Mouse (Mus musculus) midbrain, embryonic 11.5 days (tissue): Measurements from ENCODE around the gene Casp14. TPM values are rescaled to one million over a fixed set of nuclear protein-coding genes. Genes with fewer than 3 reads are reported as not detected.

Source experiments
- ATAC-seq: fragments of 200-750 bp; cut with Nextera tagmentation; 2 replicates; pipeline ENCODE4 v1.8.0; 2017; ENCODE audit warnings: moderate TSS enrichment, moderate library complexity; ENCODE audit not compliant: low FRiP score
- DNase-seq: peaks from one replicate; pipeline ENCODE4 v3.0.0; 2015; ENCODE audit warnings: low spot score; ENCODE audit errors: missing footprints
- H3K27ac ChIP-seq: fragments of 300-500 bp; sonication (generic); 2 replicates; pipeline ENCODE4 v1.5.1; 2014; ENCODE audit warnings: low read depth, low read length
- H3K27me3 ChIP-seq: fragments of 300-500 bp; sonication (generic); 2 replicates; pipeline ENCODE4 v1.6.1; 2014; ENCODE audit warnings: mild to moderate bottlenecking, low read length, moderate library complexity, mixed read lengths; ENCODE audit not compliant: control insufficient read depth, insufficient read depth
- H3K36me3 ChIP-seq: fragments of 300-500 bp; sonication (generic); 2 replicates; pipeline ENCODE4 v1.6.1; 2014; ENCODE audit warnings: mild to moderate bottlenecking, low read length, moderate library complexity, mixed read lengths; ENCODE audit not compliant: control insufficient read depth, insufficient read depth
- H3K4me1 ChIP-seq: fragments of 300-500 bp; sonication (generic); 2 replicates; pipeline ENCODE4 v1.6.1; 2014; ENCODE audit warnings: low read length; ENCODE audit not compliant: control insufficient read depth, insufficient read depth
- H3K4me2 ChIP-seq: fragments of 300-500 bp; sonication (generic); 2 replicates; pipeline ENCODE4 v1.6.1; 2014; ENCODE audit warnings: mild to moderate bottlenecking, moderate library complexity
- H3K4me3 ChIP-seq: fragments of 300-500 bp; sonication (generic); 2 replicates; pipeline ENCODE4 v1.5.1; 2014; ENCODE audit warnings: low read depth, low read length
- H3K9ac ChIP-seq: fragments of 300-500 bp; sonication (generic); 2 replicates; pipeline ENCODE4 v1.6.1; 2014; ENCODE audit warnings: low read length
- H3K9me3 ChIP-seq: fragments of 300-500 bp; sonication (generic); 2 replicates; pipeline ENCODE4 v1.6.1; 2016; ENCODE audit warnings: low read length; ENCODE audit not compliant: control insufficient read depth
- WGBS: fragments of 180-500 bp; shearing (Covaris S2); extraction: QIAGEN DNeasy Blood & Tissue Kit; methylation state at CpG from one replicate; pipeline ENCODE4 v1.1.7; 2014; 5-methylcytosine and 5-hydroxymethylcytosine counted together
- polyA plus RNA-seq: library from polyadenylated mRNA; unstranded; fragments of >200 nt; fragmentation: Nextera tagmentation; extraction: Ambion mirVana; gene quantifications from 2 replicates; pipeline ENCODE4 v1.2.1, GENCODE M21; 2014

Casp14 gene
- polyA plus RNA-seq, 1 experiment from 2014 or later, result not detected

DNA sequence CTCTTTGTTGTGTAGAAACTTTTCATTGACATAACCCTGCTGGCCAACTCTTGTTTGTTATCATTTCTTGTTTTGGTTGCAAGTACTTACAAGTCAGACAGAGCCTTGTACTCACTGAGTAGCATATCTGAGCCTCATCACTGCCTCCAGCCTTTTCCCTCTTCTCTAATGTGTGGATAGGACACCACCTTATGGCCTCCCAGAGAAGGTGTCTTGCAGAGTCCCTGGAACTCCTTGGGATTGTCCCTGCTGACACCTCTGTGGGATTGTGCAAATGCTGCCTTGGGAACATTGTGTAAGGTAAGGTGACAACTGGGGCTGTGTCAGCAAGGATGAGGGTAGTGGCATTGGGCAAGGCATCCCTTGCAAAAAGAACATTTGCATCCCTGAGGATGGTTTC is 25.6 kb upstream of the Casp14 start:
- no peak overlapping the region for H3K4me2 ChIP-seq
- ATAC-seq, result no peak

DNA sequence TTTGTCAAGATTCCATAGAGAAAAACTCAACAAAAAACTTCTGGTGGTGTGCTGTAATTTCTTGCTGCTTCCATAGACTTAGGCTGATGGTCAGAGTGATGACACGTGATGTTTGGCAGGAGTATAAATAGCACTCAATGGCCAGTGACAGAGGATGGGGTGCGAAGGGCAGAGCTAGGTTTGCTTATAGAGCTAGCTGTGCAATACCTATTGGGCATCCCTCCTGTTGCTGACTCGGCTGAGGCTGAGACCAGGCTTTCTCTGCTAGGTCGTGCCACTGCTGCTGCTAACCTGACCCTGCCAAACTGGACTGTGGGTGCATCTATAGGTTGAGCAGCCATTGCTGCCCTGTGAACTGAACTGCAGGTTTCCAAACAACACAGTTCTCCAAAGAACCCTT is 21.7 kb upstream of the Casp14 start:
- no peaks in the 10 kb centered on the region for H3K4me1 ChIP-seq
- H3K27ac ChIP-seq, result no peak overlapping the region
- H3K4me3 ChIP-seq, result no peak overlapping the region
- no peaks in the 10 kb centered on the region for H3K36me3 ChIP-seq
- H3K27me3 ChIP-seq, result no peaks in the 10 kb centered on the region
- no peaks in the 10 kb centered on the region for H3K9me3 ChIP-seq
- H3K9ac ChIP-seq, result no peak overlapping the region
- WGBS, result 87% methylated on average over 4 of the region's 4 CpGs
- H3K4me2 ChIP-seq, result no peak overlapping the region
- ATAC-seq (no peak), DNase-seq (no peak)

More for the DNA sequence above, 25.6 kb upstream of the Casp14 start:
- no peaks in the 10 kb centered on the region for H3K9me3 ChIP-seq
- H3K27me3 ChIP-seq, result no peaks in the 10 kb centered on the region
- peaks cover 3% of the 10 kb centered on the region; the same call in 1 of the 2 replicates for H3K4me1 ChIP-seq
- no peak for DNase-seq
- no peak overlapping the region for H3K9ac ChIP-seq
- H3K27ac ChIP-seq, result no peak overlapping the region
- H3K4me3 ChIP-seq, result no peak overlapping the region
- no peaks in the 10 kb centered on the region for H3K36me3 ChIP-seq

DNA sequence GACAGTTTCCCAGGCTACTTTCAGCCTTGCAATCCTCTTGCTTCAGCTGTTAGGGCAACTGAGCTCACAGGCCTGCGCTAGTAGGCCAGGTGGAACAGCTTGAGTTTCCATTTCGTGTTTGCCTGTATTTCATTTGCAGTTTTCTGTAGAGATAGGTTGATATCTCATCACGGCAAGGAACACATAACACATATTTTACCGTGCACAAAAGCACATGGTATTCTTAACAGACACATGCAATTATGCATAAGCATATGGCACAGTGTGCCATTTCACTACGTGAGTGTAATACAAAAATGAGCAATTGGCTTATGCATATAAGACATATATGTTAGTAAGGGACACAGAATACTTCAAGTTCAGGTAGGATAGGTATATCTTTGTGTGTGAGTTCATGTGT is 9.8 kb upstream of the Casp14 start:
- no peak for DNase-seq
- WGBS, result 87% methylated on average over 5 of the region's 5 CpGs

DNA sequence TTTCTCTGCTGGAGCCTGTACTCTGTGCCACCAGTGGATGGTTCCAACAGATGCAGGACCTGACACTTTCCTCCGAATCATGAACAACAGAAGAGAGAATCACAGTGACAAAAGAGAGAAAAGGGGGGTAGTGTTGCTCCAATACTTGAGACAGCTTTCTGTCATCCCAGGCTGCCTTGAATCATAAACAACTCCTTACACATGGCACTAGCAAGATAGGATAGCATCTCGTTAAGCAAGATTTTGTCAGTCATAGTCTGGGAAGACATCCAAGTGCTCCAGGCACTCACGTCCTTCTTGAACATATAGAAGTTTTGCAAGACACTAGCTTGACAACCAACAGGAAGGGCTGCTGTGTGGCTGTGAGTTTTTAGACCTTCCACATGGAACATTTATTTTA is 8.9 kb upstream of the Casp14 start:
- no peak overlapping the region for H3K27ac ChIP-seq
- whole genome bisulfite sequencing, result 78% methylated on average over 3 of the region's 3 CpGs
- DNase-seq (no peak), ATAC-seq (no peak)
- H3K36me3 ChIP-seq, result no peaks in the 10 kb centered on the region
- H3K27me3 ChIP-seq, result no peaks in the 10 kb centered on the region
- H3K9ac ChIP-seq, result no peak overlapping the region
- H3K4me1 ChIP-seq, result no peaks in the 10 kb centered on the region
- no peak overlapping the region for H3K4me3 ChIP-seq
- no peak overlapping the region for H3K4me2 ChIP-seq
- no peaks in the 10 kb centered on the region for H3K9me3 ChIP-seq

More for the DNA sequence above, 9.8 kb upstream of the Casp14 start:
- Histone ChIP-seq H3K4me2 (no peak overlapping the region), H3K4me1 (no peaks in the 10 kb centered on the region), H3K36me3 (no peaks in the 10 kb centered on the region), H3K9me3 (no peaks in the 10 kb centered on the region), H3K27me3 (no peaks in the 10 kb centered on the region), H3K4me3 (no peak overlapping the region), H3K27ac (no peak overlapping the region), H3K9ac (no peak overlapping the region)
- ATAC-seq, result no peak

DNA sequence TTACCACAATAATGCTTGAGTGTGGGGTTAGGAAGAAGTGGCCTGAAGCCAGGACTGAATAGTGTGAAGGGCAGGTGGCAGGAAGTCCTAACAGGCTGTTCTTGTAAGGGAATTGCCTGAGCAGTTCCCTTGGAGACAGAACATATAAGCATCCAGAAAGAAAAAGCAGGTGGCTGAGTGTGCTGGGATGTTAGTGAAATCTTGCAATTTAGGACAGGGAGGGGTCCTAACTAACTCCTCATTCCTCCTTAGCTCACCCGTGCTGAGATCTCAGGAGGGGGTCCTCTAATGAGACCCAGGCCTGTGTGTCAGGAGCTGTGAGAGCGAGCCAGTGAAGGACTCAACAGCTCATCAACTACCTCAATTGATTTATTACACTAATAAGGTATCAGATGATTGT is 5.3 kb upstream of the Casp14 start:
- no peaks in the 10 kb centered on the region for H3K27me3 ChIP-seq
- WGBS, result 49% methylated on average over 2 of the region's 2 CpGs
- no peak overlapping the region for H3K9ac ChIP-seq
- H3K27ac ChIP-seq, result no peak overlapping the region
- no peaks in the 10 kb centered on the region for H3K4me1 ChIP-seq
- DNase-seq (no peak), ATAC-seq (no peak)
- no peaks in the 10 kb centered on the region for H3K9me3 ChIP-seq
- no peak overlapping the region for H3K4me3 ChIP-seq
- no peak overlapping the region for H3K4me2 ChIP-seq
- H3K36me3 ChIP-seq, result no peaks in the 10 kb centered on the region

DNA sequence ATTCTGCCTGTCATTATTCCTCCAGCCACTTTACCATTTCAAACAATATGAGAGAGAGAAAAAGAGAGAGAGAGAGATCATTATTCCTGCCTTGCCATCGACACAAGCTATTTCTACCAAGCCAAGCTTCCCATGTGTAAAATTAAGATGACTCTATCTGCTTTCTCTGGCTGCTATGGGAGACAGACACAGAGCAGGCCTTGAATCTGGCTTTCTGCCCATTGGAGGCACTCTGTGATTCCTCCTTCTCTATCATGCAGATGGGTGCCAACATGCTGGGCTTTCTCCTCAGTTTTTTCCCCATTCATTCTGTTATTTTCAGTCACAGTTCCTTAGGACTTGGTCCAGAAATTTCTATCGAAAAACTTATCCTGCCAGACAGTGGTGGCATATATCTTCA is 4.6 kb upstream of the Casp14 start:
- H3K4me2 ChIP-seq, result no peak overlapping the region
- H3K27ac ChIP-seq, result no peak overlapping the region
- H3K27me3 ChIP-seq, result no peaks in the 10 kb centered on the region
- H3K9me3 ChIP-seq, result no peaks in the 10 kb centered on the region
- no peak overlapping the region for H3K4me3 ChIP-seq
- DNase-seq (no peak), ATAC-seq (no peak)
- WGBS, result 78% methylated on average over 2 of the region's 2 CpGs
- no peaks in the 10 kb centered on the region for H3K36me3 ChIP-seq
- no peak overlapping the region for H3K9ac ChIP-seq
- no peaks in the 10 kb centered on the region for H3K4me1 ChIP-seq

DNA sequence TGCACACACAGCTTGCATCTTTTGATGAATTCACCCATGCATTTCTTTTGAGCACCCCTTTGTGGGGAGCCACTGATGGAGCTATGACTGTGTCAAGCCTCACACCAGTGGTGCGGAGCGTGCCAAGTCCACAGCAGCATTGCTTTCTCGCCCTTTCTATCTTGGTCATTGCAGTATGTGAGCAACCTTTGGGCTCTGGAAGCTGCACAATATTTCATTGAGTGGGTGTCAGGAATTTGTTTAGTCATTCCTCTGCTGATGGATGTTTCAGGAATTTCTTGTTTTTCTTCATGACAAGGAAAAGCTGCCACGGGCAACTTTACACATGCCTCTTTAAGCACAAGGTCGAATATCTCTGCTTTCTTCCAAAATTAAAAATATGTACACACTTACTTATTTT is 3.9 kb upstream of the Casp14 start:
- H3K27me3 ChIP-seq, result no peaks in the 10 kb centered on the region
- no peak overlapping the region for H3K4me2 ChIP-seq
- no peak overlapping the region for H3K27ac ChIP-seq
- WGBS, result 88% methylated on average over 5 of the region's 5 CpGs
- no peaks in the 10 kb centered on the region for H3K4me1 ChIP-seq
- H3K36me3 ChIP-seq, result no peaks in the 10 kb centered on the region
- no peaks in the 10 kb centered on the region for H3K9me3 ChIP-seq
- H3K4me3 ChIP-seq, result no peak overlapping the region
- no peak for DNase-seq
- no peak for ATAC-seq
- H3K9ac ChIP-seq, result no peak overlapping the region

DNA sequence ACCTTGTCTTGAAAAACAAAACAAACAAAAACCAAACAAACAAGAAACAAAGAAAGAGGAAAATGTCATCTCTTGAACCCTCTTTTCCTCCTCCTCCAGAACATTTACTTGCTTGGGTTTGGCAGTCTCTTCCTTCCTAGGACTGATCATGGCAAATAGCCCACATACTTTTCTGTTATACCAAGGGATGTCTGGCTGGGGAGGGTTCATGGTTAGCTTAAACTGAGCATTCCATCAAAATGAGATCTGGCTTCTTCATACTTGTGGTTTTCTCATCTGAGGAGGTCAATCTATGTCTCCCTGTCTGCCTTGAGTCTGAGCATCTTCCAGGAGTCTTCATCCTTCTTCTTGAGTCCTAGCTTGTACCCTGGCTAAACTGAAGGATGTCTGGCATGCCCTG is 1.9 kb downstream of the Casp14 start:
- Histone ChIP-seq H3K9ac (no peak overlapping the region), H3K4me2 (no peak overlapping the region), H3K27ac (no peak overlapping the region), H3K4me1 (no peaks in the 10 kb centered on the region), H3K36me3 (no peaks in the 10 kb centered on the region), H3K9me3 (no peaks in the 10 kb centered on the region), H3K4me3 (no peak overlapping the region), H3K27me3 (no peaks in the 10 kb centered on the region)
- DNase-seq (no peak), ATAC-seq (no peak)

DNA sequence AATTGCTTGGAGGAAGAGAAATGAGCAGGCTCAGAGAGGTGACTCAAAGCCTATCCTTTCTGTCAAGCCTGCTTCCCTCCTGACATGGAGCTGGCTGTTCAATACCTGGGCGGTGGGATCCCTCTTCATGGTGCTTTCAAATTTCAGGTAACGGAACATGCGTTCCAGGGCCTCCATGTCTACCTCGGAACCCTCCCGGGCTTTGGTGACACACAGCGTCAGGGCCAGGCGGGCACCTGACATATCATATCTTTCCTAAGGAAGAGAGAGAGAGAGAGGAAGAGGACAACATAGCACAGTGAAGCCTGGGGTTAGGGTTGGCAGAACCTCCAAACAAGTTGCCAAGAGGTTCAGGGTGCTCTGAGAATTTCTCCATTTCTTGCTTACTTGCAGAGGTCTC is 2.9 kb downstream of the Casp14 start:
- Histone ChIP-seq H3K4me3 (no peak overlapping the region), H3K27ac (no peak overlapping the region), H3K36me3 (no peaks in the 10 kb centered on the region), H3K27me3 (no peaks in the 10 kb centered on the region), H3K4me1 (no peaks in the 10 kb centered on the region), H3K9ac (no peak overlapping the region), H3K4me2 (no peak overlapping the region), H3K9me3 (no peaks in the 10 kb centered on the region)
- 94% methylated on average over 7 of the region's 7 CpGs for whole genome bisulfite sequencing
- no peak for DNase-seq
- no peak for ATAC-seq

DNA sequence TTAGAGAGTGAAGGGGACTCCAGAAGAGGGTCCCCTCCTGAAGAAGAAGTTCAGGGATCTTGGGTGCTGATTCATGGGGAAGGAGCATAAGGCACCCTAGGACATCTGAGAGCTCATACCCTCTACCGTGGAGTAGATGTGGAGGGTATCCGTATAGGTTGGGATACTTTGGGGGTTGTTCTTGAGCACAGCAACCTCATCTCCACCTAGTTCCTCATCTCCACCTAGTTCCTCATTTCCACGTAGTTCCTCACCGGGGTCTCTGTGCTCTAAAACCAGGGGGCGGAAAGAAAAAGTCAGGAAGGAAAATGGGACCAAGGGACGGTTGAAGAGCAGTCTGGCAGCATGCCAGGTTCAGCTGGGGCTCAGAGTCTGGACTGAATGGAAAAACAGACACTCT is 4.0 kb downstream of the Casp14 start:
- H3K4me2 ChIP-seq, result no peak overlapping the region
- WGBS, result 87% methylated on average over 6 of the region's 6 CpGs

More for the DNA sequence above, 4.0 kb downstream of the Casp14 start:
- no peak overlapping the region for H3K4me3 ChIP-seq
- ATAC-seq (no peak), DNase-seq (no peak)
- no peak overlapping the region for H3K27ac ChIP-seq
- no peaks in the 10 kb centered on the region for H3K9me3 ChIP-seq
- H3K9ac ChIP-seq, result no peak overlapping the region
- no peaks in the 10 kb centered on the region for H3K27me3 ChIP-seq
- H3K36me3 ChIP-seq, result no peaks in the 10 kb centered on the region
- H3K4me1 ChIP-seq, result no peaks in the 10 kb centered on the region
